Mouse (Mus musculus): ENCODE results near the gene H3f3a. TPM values are rescaled to one million over a fixed set of nuclear protein-coding genes. Genes with fewer than 3 reads are reported as not detected.

The H3f3a gene
- polyA plus RNA-seq, 1 experiment from 2014 or later, result 1,306 TPM

DNA sequence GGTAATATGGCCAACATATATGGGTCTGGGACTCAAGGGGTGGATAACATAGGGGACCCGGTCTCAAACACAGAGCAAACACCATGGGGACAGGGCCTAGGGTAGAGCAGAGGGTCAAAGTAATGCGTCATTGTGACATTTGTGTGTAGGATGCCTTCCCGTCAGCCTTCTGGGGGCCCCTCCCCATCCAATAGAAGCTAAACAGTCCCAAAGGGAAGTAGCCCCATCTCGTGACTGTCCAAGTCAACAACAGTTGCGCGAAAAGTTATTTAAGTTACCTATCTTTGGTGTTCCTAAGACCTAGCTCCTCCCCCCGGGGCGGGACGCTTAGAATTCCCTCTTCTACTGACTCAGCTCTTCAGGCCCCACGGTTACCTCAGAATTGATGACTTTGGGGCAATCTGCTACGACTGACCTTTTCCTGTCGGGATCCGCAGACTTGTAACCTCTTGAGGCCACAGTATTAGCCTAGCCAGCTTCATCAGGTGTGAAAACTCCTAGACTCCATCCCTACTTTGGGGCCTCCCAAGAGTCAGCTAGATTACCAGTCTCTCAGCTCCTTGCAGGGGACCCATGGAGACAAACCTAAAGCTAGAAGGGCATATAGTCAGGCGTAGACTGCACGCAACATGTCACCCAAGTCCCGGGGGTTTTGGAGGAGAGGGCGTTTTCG lies 20.2 kb downstream of the H3f3a start:
- ATAC-seq (peak; percentile 79), DNase-seq (peak; percentile 60)
- 7% methylated on average over 18 of the region's 18 CpGs for WGBS (ENCODE audit: insufficient replicate concordance)
- Histone ChIP-seq H3K9ac (replicated peaks) (peak overlapping the region; percentile 40), H3K27me3 (ENCODE audit: insufficient read depth, low read length) (0 out of 2 replicates have a peak, but pooled peaks cover 3% of the 10 kb centered on the region), H3K4me2 (ENCODE audit: low read depth, low read length) (peak overlapping the region; percentile 68), H3K4me3 (ENCODE audit: low read depth, low read length) (peak overlapping the region; percentile 24), H3K36me3 (replicated peaks; ENCODE audit: insufficient read depth, low read length) (no peaks in the 10 kb centered on the region), H3K4me1 (ENCODE audit: insufficient read depth) (peaks cover 12% of the 10 kb centered on the region), H3K9me3 (ENCODE audit: low read length) (no peaks in the 10 kb centered on the region), H3K27ac (ENCODE audit: low read depth) (no peak overlapping the region)
- no peak for TF ChIP-seq EP300 (IDR thresholded peaks at IDR 0.05; ENCODE audit: low read depth)
- TF ChIP-seq CTCF (IDR thresholded peaks at IDR 0.05; ENCODE audit: low read depth), result peak; percentile 53

DNA sequence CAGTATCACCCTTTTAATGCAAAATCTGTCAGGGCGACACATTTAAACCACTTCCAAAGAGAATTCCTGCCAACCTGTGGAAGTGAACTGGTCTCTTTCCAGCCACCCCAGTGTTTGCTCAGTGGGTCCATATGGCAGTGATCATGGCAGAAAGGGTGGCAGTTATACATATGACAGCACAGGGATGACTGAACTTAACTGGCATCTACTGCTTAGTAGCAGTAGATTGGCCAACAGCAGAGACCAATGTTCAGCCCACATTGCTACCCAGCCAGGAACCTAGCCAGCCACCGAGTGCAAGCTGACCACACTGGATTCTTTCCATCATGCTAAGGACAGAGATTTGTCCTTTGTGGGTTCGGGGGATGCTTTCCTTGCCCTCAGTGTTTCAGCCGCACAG lies 20.9 kb downstream of the H3f3a start:
- Histone ChIP-seq H3K9me3 (ENCODE audit: low read length) (no peaks in the 10 kb centered on the region), H3K9ac (replicated peaks) (no peak overlapping the region), H3K27ac (ENCODE audit: low read depth) (no peak overlapping the region), H3K4me1 (ENCODE audit: insufficient read depth) (peaks cover 12% of the 10 kb centered on the region), H3K4me2 (ENCODE audit: low read depth, low read length) (no peak overlapping the region), H3K36me3 (replicated peaks; ENCODE audit: insufficient read depth, low read length) (no peaks in the 10 kb centered on the region), H3K27me3 (ENCODE audit: insufficient read depth, low read length) (0 out of 2 replicates have a peak, but pooled peaks cover 3% of the 10 kb centered on the region), H3K4me3 (ENCODE audit: low read depth, low read length) (no peak overlapping the region)
- no peak for DNase-seq
- WGBS (ENCODE audit: insufficient replicate concordance), result 84% methylated on average over 4 of the region's 4 CpGs
- ATAC-seq, result no peak
- TF ChIP-seq EP300 (IDR thresholded peaks at IDR 0.05; ENCODE audit: low read depth), result no peak
- TF ChIP-seq CTCF (IDR thresholded peaks at IDR 0.05; ENCODE audit: low read depth), result no peak

DNA sequence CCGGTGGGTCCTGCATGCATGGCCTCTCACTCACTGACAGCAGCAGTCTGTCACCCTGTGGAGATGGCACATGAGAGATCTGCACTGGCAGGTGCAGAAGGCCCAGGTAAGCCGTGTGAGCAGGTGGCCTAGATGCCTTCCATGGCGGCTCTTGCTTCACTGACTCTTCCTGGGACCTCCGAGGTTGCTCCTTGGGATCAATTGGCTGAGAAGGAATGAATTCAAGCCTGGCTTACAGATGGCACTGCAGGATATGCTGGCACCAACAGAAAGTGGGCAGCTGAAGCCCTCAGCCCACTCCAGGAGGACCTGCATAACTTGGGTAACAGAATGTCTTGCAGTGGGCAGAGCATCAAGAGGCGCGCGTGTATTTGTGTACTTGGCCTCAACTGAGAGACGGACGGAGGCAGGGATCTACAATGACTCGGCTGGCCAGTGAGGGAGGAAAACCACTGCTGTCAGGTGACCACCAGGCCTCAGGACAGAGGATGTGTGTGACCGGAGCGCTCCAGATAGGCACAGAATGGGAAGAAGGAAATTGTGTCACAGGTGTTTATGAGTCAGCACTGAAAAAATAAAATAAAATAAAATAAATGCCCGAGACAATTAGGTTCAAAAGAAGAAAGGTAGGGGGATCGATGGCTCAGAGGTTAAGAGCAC lies 21.8 kb downstream of the H3f3a start:
- peaks cover 12% of the 10 kb centered on the region for H3K4me1 ChIP-seq (ENCODE audit: insufficient read depth)
- no peak for DNase-seq

DNA sequence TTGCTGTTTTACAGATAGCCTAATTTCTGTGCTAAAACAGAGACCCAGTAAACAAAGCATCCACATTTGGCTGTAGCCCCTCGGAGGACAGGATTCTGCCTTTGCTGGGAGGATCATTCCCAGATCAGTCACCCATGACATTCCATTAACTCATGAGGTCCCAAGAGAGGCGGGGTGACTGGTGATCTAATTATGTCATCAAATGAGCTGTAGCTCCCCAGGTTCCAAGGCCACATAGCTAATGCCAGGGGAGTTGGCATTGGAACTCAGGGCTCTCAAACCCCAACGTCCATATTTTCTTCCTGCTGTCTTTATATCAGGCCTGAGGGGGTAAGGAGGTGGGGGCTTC lies 30.2 kb downstream of the H3f3a start:
- no peak for TF ChIP-seq CTCF (IDR thresholded peaks at IDR 0.05; ENCODE audit: low read depth)
- TF ChIP-seq EP300 (IDR thresholded peaks at IDR 0.05; ENCODE audit: low read depth), result no peak
- Histone ChIP-seq H3K36me3 (replicated peaks; ENCODE audit: insufficient read depth, low read length) (no peaks in the 10 kb centered on the region), H3K9ac (replicated peaks) (no peak overlapping the region), H3K27ac (ENCODE audit: low read depth) (no peak overlapping the region), H3K9me3 (ENCODE audit: low read length) (no peaks in the 10 kb centered on the region), H3K4me1 (ENCODE audit: insufficient read depth) (peaks cover 4% of the 10 kb centered on the region), H3K27me3 (ENCODE audit: insufficient read depth, low read length) (no peaks in the 10 kb centered on the region), H3K4me3 (ENCODE audit: low read depth, low read length) (no peak overlapping the region), H3K4me2 (ENCODE audit: low read depth, low read length) (no peak overlapping the region)
- 61% methylated on average over 3 of the region's 3 CpGs for WGBS (ENCODE audit: insufficient replicate concordance)
- DNase-seq (no peak), ATAC-seq (no peak)

More for the DNA sequence above, 21.8 kb downstream of the H3f3a start:
- H3K4me2 ChIP-seq (ENCODE audit: low read depth, low read length), result no peak overlapping the region
- 0 out of 2 replicates have a peak, but pooled peaks cover 3% of the 10 kb centered on the region for H3K27me3 ChIP-seq (ENCODE audit: insufficient read depth, low read length)
- TF ChIP-seq CTCF (IDR thresholded peaks at IDR 0.05; ENCODE audit: low read depth) (no peak), EP300 (IDR thresholded peaks at IDR 0.05; ENCODE audit: low read depth) (no peak)
- no peak overlapping the region for H3K9ac ChIP-seq (replicated peaks)
- H3K4me3 ChIP-seq (ENCODE audit: low read depth, low read length), result no peak overlapping the region
- H3K9me3 ChIP-seq (ENCODE audit: low read length), result no peaks in the 10 kb centered on the region
- WGBS (ENCODE audit: insufficient replicate concordance), result 69% methylated on average over 14 of the region's 14 CpGs
- ATAC-seq, result no peak
- H3K27ac ChIP-seq (ENCODE audit: low read depth), result no peak overlapping the region
- no peaks in the 10 kb centered on the region for H3K36me3 ChIP-seq (replicated peaks; ENCODE audit: insufficient read depth, low read length)

DNA sequence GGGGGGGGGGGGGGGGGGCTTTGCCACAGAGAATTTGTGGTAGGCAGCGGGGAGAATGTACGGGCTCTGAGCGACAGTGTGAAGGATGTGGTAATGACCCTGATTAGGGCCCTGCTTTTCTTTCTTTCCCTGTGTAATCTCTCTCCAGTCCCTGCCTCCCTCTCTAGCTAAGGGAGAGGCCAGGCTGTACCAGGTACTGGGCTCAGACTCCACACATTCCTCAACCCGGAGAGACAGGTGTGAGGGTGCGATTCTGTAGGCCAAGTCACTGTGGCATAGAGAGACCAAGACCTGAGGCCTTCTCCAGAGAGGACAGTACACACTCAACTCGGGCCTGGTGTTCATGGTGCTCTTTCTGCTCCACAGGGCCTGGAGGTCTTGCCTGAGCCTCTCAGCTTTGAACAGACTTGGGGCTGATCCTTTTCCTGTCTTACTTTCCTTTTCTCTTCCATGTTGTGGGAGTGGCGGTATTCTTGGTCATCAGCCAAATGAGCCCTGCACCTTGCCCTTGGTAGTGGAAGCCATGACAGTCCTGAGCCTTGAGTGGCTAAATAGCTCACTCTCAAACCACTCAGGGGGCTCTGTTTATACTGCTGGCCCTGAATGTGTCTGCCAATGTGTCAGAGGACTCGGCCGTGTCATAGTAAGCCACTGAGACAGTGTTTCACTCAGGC lies 30.7 kb downstream of the H3f3a start:
- no peak for TF ChIP-seq EP300 (IDR thresholded peaks at IDR 0.05; ENCODE audit: low read depth)
- TF ChIP-seq CTCF (IDR thresholded peaks at IDR 0.05; ENCODE audit: low read depth), result no peak
- DNase-seq (no peak), ATAC-seq (no peak)
- Histone ChIP-seq H3K4me2 (ENCODE audit: low read depth, low read length) (no peak overlapping the region), H3K27me3 (ENCODE audit: insufficient read depth, low read length) (no peaks in the 10 kb centered on the region), H3K36me3 (replicated peaks; ENCODE audit: insufficient read depth, low read length) (no peaks in the 10 kb centered on the region), H3K4me3 (ENCODE audit: low read depth, low read length) (no peak overlapping the region), H3K9ac (replicated peaks) (no peak overlapping the region), H3K9me3 (ENCODE audit: low read length) (no peaks in the 10 kb centered on the region), H3K27ac (ENCODE audit: low read depth) (no peak overlapping the region), H3K4me1 (ENCODE audit: insufficient read depth) (peaks cover 7% of the 10 kb centered on the region)
- WGBS (ENCODE audit: insufficient replicate concordance), result 61% methylated on average over 9 of the region's 9 CpGs

DNA sequence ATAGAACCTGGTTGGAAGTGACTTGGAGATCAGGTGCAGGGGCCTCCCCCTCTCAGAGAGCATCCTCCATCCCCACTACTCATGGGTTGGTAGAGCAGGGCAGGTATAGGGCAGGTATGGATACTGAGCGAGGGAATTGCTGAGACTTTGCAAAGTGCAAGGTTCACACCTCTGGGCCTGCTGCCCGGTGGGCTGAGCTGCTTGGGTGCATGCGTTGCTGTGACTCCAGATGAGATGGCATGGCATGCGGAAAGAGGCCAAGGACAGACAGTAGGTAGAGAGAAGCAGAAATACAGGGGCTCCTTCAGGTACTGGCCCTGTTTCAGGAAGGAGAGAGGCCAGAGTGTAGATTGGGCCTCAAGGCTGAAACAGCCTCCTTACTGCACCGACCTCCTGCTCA lies 32.5 kb downstream of the H3f3a start:
- ATAC-seq (no peak), DNase-seq (no peak)
- Histone ChIP-seq H3K4me2 (ENCODE audit: low read depth, low read length) (no peak overlapping the region), H3K27ac (ENCODE audit: low read depth) (no peak overlapping the region), H3K36me3 (replicated peaks; ENCODE audit: insufficient read depth, low read length) (no peaks in the 10 kb centered on the region), H3K4me1 (ENCODE audit: insufficient read depth) (peaks cover 16% of the 10 kb centered on the region), H3K27me3 (ENCODE audit: insufficient read depth, low read length) (no peaks in the 10 kb centered on the region), H3K4me3 (ENCODE audit: low read depth, low read length) (no peak overlapping the region), H3K9ac (replicated peaks) (no peak overlapping the region), H3K9me3 (ENCODE audit: low read length) (no peaks in the 10 kb centered on the region)
- no peak for TF ChIP-seq CTCF (IDR thresholded peaks at IDR 0.05; ENCODE audit: low read depth)
- no peak for TF ChIP-seq EP300 (IDR thresholded peaks at IDR 0.05; ENCODE audit: low read depth)
- WGBS (ENCODE audit: insufficient replicate concordance), result 66% methylated on average over 5 of the region's 5 CpGs
